Mouse (Mus musculus) adrenal gland, adult 8-10 months (tissue): ENCODE results near the gene Slx1b. TPM values are rescaled to one million over a fixed set of nuclear protein-coding genes. Genes with fewer than 3 reads are reported as not detected.
"Not testable (repeated sequence)": the region's sequence is repeated elsewhere in the genome, so short reads cannot be mapped to it uniquely, and the experiment has no call there.

Source experiments
- DNase-seq: peaks from one replicate; pipeline ENCODE4 v3.0.0; 2022
- total RNA-seq, 4 experiments: library from RNA; stranded (reverse); gene quantifications; 2 replicates each; pipeline ENCODE4 v1.2.4; 2022

The Slx1b gene
- 10 to 100 TPM; 14.7 to 21.1 (median 18.2) TPM for total RNA-seq

- peak; percentile 95 for DNase-seq
Observed at GRCm38 (mm10) chr7:126695631-126696207, at the start of gene Slx1b. Gene Slx1b (minus strand): TSS chr7:126695784.

GRCm38 (mm10) chr7:126741964-126742482 is 46.4 kb upstream of the Slx1b start:
- no peak for DNase-seq

GRCm38 (mm10) chr7:126741452-126741851 is 45.9 kb upstream of the Slx1b start:
- no peak for DNase-seq

- DNase-seq = no peak
Observed at GRCm38 (mm10) chr7:126740977-126741376, 45.4 kb upstream of the Slx1b start.

GRCm38 (mm10) chr7:126740132-126740735 is 44.6 kb upstream of the Slx1b start:
- no peak for DNase-seq

GRCm38 (mm10) chr7:126739551-126739950 is 44.0 kb upstream of the Slx1b start:
- no peak for DNase-seq

- no peak for DNase-seq
Observed at GRCm38 (mm10) chr7:126736122-126736521, 40.5 kb upstream of the Slx1b start.

GRCm38 (mm10) chr7:126730256-126730789 is 34.7 kb upstream of the Slx1b start:
- not testable (repeated sequence) for DNase-seq

- DNase-seq = no peak
Observed at GRCm38 (mm10) chr7:126725667-126726066, 30.1 kb upstream of the Slx1b start.

- DNase-seq = no peak
Observed at GRCm38 (mm10) chr7:126725077-126725476, 29.5 kb upstream of the Slx1b start.

- DNase-seq = no peak
Observed at GRCm38 (mm10) chr7:126721635-126722034, 26.1 kb upstream of the Slx1b start.

- no peak for DNase-seq
Observed at GRCm38 (mm10) chr7:126718787-126719337, 23.3 kb upstream of the Slx1b start.

- DNase-seq = no peak
Observed at GRCm38 (mm10) chr7:126717566-126717965, 22.0 kb upstream of the Slx1b start.

- no peak for DNase-seq
Observed at GRCm38 (mm10) chr7:126715679-126716078, 20.1 kb upstream of the Slx1b start.

- DNase-seq = no peak
Observed at GRCm38 (mm10) chr7:126711910-126712309, 16.3 kb upstream of the Slx1b start.

GRCm38 (mm10) chr7:126710266-126710665 is 14.7 kb upstream of the Slx1b start:
- DNase-seq = no peak

- DNase-seq = no peak
Observed at GRCm38 (mm10) chr7:126708175-126708952, 12.8 kb upstream of the Slx1b start.

GRCm38 (mm10) chr7:126707442-126708174 is 12.0 kb upstream of the Slx1b start, which contains the start of gene Coro1a:
Gene Coro1a (minus strand): TSS chr7:126707787.
- DNase-seq = no peak

- no peak for DNase-seq
Observed at GRCm38 (mm10) chr7:126704121-126704980, 8.8 kb upstream of the Slx1b start.

GRCm38 (mm10) chr7:126703757-126704077 is 8.1 kb upstream of the Slx1b start:
- no peak for DNase-seq
